Mouse (Mus musculus): ENCODE data around the gene Mif. TPM values are rescaled to one million over a fixed set of nuclear protein-coding genes. Genes with fewer than 3 reads are reported as not detected.

The Mif gene
- total and polyA plus RNA-seq, 3 experiments = 554 to 5,707 (median 1,557) TPM

DNA sequence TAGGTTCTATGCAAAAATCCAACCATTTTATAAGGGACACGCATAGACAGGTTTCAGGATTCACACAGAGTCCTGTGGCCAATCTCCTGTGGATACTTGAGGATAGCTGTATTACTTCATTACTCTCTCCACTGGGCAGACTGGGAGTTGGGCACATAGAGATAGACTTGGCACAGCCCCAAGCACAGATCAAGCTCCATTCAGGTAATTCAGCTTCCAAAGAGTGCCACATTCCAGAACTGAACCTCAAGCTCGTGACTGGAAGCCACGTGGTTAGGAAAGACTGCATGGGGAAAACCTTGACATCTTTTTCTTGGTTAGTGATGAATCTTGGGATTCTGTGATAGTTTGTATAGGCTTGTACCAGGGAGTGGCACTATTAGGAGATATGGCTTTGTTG is 18.8 kb upstream of the Mif start:
- H3K4me3 ChIP-seq (ENCODE audit: low read depth, low read length) = no peak overlapping the region
- no peak for DNase-seq (ENCODE audit: low spot score)
- TF ChIP-seq TAL1 (conservative IDR thresholded peaks at IDR 0.05; ENCODE audit: low read depth, low read length) (no peak), POLR2AphosphoS5 (IDR thresholded peaks at IDR 0.05; ENCODE audit: insufficient replicate concordance, low read depth, low read length) (no peak), GATA1 (IDR thresholded peaks at IDR 0.05; ENCODE audit: borderline replicate concordance, low read length) (no peak), GATA2 (IDR thresholded peaks at IDR 0.05; ENCODE audit: borderline replicate concordance, low read depth, low read length) (no peak), CTCF (IDR thresholded peaks at IDR 0.05; ENCODE audit: low read depth, low read length) (no peak)
- H3K4me1 ChIP-seq (ENCODE audit: insufficient read depth, low read depth, low read length) = no peaks in the 10 kb centered on the region
- no peak for ATAC-seq (ENCODE audit: extremely low read depth, insufficient number of reproducible peaks, low FRiP score, poor library complexity, severe bottlenecking)
- no peaks in the 10 kb centered on the region for H3K36me3 ChIP-seq (replicated peaks)
- peaks cover 35% of the 10 kb centered on the region for H3K27me3 ChIP-seq (ENCODE audit: insufficient read depth, low read length)
- no peaks in the 10 kb centered on the region for H3K9me3 ChIP-seq (replicated peaks)

DNA sequence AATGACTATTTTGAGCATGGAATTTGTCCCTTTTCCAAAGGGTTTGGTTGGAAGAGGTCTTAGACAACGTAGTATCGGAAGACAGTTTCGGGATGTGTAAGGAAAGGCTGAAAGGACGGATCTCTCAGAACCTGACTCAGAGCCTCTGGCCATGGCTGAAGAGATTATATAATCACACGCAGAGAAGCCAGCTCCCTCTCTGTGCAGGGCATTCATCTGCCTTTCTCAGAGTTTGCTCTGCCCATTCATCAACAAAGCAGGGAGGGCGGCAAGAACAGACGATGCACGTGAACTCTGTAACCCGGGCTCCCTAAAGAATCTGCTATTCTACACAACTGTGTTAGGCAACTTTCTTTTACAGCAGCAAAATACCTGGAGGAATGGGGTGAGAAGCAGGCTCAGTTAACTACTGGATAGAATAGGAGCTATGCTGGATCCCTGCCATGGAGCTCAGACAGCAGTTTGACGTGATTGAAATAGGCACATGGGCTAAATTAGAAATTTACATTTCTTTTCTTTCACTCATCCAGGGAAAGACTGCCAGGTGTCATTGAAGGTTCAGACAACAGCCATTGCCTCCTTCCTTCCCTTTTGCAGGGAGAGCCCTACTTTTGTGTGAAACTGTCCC is 13.6 kb upstream of the Mif start:
- DNase-seq (ENCODE audit: low spot score) = no peak
- ATAC-seq (ENCODE audit: extremely low read depth, insufficient number of reproducible peaks, low FRiP score, poor library complexity, severe bottlenecking) = no peak
- Histone ChIP-seq H3K36me3 (replicated peaks) (no peaks in the 10 kb centered on the region), H3K27me3 (ENCODE audit: insufficient read depth, low read length) (peaks cover 37% of the 10 kb centered on the region), H3K9me3 (replicated peaks) (no peaks in the 10 kb centered on the region), H3K4me3 (ENCODE audit: low read depth, low read length) (no peak overlapping the region), H3K4me1 (ENCODE audit: insufficient read depth, low read depth, low read length) (peaks cover 11% of the 10 kb centered on the region)
- TF ChIP-seq CTCF (IDR thresholded peaks at IDR 0.05; ENCODE audit: low read depth, low read length) (no peak), GATA1 (IDR thresholded peaks at IDR 0.05; ENCODE audit: borderline replicate concordance, low read length) (no peak)

DNA sequence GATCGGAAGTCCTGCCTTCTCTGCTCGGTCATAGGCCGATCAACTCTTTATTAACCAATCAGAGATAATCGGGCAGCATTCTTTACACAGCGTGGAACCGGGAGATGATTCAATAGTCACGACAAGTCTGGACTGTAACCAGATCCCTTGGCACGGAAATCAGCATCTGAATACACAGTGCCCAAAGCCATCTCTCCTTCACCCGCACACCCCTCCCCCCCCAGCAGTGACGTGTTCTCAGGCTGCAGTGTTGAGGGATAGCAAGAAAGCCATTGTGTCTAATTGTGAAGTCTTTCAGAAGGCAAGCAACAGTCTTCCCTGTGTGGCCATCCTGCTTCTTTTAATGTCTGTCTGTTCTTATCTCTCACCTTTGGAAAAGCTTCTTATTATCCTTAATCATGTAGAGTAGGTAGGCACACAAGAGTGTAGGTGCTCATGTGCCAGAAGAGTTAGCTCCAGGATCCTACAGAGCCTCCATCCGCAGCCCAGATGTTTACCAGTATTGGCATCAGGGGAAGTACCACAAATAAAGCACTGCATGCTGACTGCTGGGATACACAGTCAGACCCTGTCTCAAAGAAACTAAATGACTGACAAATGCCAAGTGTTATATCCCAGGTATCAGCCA is 13.0 kb upstream of the Mif start:
- H3K9me3 ChIP-seq (replicated peaks) = no peaks in the 10 kb centered on the region
- peak overlapping the region; percentile 18; the same call in 1 of the 2 replicates for H3K4me3 ChIP-seq (ENCODE audit: low read depth, low read length)
- no peaks in the 10 kb centered on the region for H3K36me3 ChIP-seq (replicated peaks)
- H3K4me1 ChIP-seq (ENCODE audit: insufficient read depth, low read depth, low read length) = peaks cover 11% of the 10 kb centered on the region
- DNase-seq (ENCODE audit: low spot score) = no peak
- no peak for TF ChIP-seq CTCF (IDR thresholded peaks at IDR 0.05; ENCODE audit: low read depth, low read length)
- TF ChIP-seq GATA2 (IDR thresholded peaks at IDR 0.05; ENCODE audit: borderline replicate concordance, low read depth, low read length) = no peak
- no peak for TF ChIP-seq TAL1 (conservative IDR thresholded peaks at IDR 0.05; ENCODE audit: low read depth, low read length)
- no peak for TF ChIP-seq GATA1 (IDR thresholded peaks at IDR 0.05; ENCODE audit: borderline replicate concordance, low read length)
- TF ChIP-seq POLR2AphosphoS5 (IDR thresholded peaks at IDR 0.05; ENCODE audit: insufficient replicate concordance, low read depth, low read length) = no peak
- H3K27me3 ChIP-seq (ENCODE audit: insufficient read depth, low read length) = peaks cover 43% of the 10 kb centered on the region
- ATAC-seq (ENCODE audit: extremely low read depth, insufficient number of reproducible peaks, low FRiP score, poor library complexity, severe bottlenecking) = peak; percentile 49; the same call in 1 of the 2 replicates

DNA sequence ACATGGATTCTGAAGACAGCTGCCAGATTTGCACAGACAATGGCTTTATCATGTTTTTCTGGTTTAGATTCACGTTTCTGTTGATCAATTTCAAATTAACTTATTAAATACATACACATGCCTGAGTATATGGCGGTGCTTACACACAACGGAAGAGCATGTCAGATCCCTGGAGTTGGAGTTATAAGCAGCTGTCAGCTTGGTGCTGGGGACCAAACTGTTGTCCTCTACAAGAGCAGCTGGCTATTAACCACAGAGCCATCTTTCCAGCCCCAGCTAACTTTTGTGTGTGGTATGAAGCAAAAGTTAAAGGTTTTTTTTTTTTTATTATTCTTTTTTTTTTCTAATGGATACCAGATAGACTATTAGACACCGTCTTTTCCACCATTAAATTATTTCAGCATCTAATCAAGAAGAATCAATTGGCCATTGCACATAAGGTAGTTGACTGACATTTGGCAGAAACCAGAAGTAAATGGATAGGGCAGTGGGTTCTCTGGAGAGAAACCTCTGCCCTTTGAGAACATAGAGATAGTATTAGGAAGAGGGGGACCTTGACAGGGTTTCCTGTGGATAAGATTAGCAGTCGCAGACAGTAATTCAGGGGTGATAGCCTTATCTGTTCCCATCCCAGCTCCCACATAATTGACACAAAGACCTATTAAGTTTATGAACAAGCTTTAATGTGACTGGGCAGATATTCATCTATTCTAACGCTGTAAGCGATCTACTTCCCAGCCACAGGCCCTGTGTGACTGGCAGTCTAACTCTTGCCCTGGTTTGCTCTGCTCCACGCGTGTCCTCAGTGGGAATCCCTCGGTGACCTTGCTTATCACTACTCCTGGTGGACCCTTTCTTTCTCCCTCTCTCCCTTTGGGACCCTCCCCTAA is 12.2 kb upstream of the Mif start:
- Histone ChIP-seq H3K9me3 (replicated peaks) (no peaks in the 10 kb centered on the region), H3K27me3 (ENCODE audit: insufficient read depth, low read length) (peaks cover 40% of the 10 kb centered on the region), H3K4me3 (ENCODE audit: low read depth, low read length) (peak overlapping the region; percentile 18; the same call in 1 of the 2 replicates), H3K36me3 (replicated peaks) (no peaks in the 10 kb centered on the region), H3K4me1 (ENCODE audit: insufficient read depth, low read depth, low read length) (peaks cover 11% of the 10 kb centered on the region)
- TF ChIP-seq POLR2AphosphoS5 (IDR thresholded peaks at IDR 0.05; ENCODE audit: insufficient replicate concordance, low read depth, low read length) = no peak
- no peak for TF ChIP-seq GATA2 (IDR thresholded peaks at IDR 0.05; ENCODE audit: borderline replicate concordance, low read depth, low read length)
- TF ChIP-seq TAL1 (conservative IDR thresholded peaks at IDR 0.05; ENCODE audit: low read depth, low read length) = no peak
- TF ChIP-seq GATA1 (IDR thresholded peaks at IDR 0.05; ENCODE audit: borderline replicate concordance, low read length) = no peak
- peak; percentile 28 for ATAC-seq (ENCODE audit: extremely low read depth, insufficient number of reproducible peaks, low FRiP score, poor library complexity, severe bottlenecking)
- DNase-seq (ENCODE audit: low spot score) = no peak

DNA sequence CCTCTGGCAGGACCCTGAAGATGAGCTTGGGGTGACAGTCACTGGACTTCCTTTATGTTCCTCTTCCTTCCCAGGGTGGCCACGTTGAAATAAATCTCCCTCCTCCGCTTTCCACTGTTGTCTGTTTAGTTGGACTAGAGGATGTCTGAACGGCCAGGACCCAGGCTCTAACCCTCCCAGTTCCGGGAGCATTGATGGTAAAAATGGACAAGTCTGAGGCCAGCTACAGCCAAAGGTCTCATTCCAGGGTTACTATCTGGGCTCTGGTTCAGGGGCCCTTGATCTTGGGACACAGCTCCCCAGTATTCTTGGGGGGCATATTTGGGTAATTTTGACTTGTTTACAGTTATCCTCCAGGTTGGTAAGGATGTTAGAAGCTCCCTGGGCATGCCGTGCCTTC is 1.5 kb upstream of the Mif start:
- ATAC-seq (ENCODE audit: extremely low read depth, insufficient number of reproducible peaks, low FRiP score, poor library complexity, severe bottlenecking) (no peak), DNase-seq (ENCODE audit: low spot score) (no peak)
- Histone ChIP-seq H3K9me3 (replicated peaks) (peaks cover 13% of the 10 kb centered on the region), H3K36me3 (replicated peaks) (peaks cover 27% of the 10 kb centered on the region), H3K27me3 (ENCODE audit: insufficient read depth, low read length) (0 out of 2 replicates have a peak, but pooled peaks cover 7% of the 10 kb centered on the region), H3K4me3 (ENCODE audit: low read depth, low read length) (no peak overlapping the region), H3K4me1 (ENCODE audit: insufficient read depth, low read depth, low read length) (peaks cover 31% of the 10 kb centered on the region)
- TF ChIP-seq CTCF (IDR thresholded peaks at IDR 0.05; ENCODE audit: low read depth, low read length) (no peak), POLR2AphosphoS5 (IDR thresholded peaks at IDR 0.05; ENCODE audit: insufficient replicate concordance, low read depth, low read length) (no peak), GATA2 (IDR thresholded peaks at IDR 0.05; ENCODE audit: borderline replicate concordance, low read depth, low read length) (no peak), TAL1 (conservative IDR thresholded peaks at IDR 0.05; ENCODE audit: low read depth, low read length) (no peak), GATA1 (IDR thresholded peaks at IDR 0.05; ENCODE audit: borderline replicate concordance, low read length) (no peak)

DNA sequence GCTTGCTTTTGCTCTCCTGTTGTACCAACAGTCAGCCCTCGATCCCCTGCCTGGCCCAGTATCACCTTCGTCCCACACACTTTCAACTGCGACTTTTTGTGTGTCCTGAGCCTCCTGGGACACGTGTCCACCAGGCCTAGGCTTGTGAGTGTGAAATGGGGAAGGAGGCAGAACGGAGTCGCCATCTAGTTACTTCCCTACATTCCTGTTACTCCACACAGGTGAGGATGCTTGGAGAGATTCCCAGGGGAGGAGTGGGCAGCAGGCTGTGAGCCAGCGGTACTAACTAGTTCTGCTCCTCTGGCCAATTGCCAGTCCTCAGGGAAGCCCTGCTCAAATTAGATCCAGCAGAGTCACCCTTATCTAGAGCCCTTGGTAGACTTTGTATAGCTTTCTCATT is 706 bp upstream of the Mif start:
- Histone ChIP-seq H3K36me3 (replicated peaks) (peaks cover 35% of the 10 kb centered on the region), H3K4me3 (ENCODE audit: low read depth, low read length) (peak overlapping the region; percentile 91; the same call in 1 of the 2 replicates), H3K27me3 (ENCODE audit: insufficient read depth, low read length) (0 out of 2 replicates have a peak, but pooled peaks cover under 1% of the 10 kb centered on the region), H3K9me3 (replicated peaks) (peaks cover 13% of the 10 kb centered on the region), H3K4me1 (ENCODE audit: insufficient read depth, low read depth, low read length) (peaks cover 34% of the 10 kb centered on the region)
- ATAC-seq (ENCODE audit: extremely low read depth, insufficient number of reproducible peaks, low FRiP score, poor library complexity, severe bottlenecking) = no peak
- no peak for DNase-seq (ENCODE audit: low spot score)
- no peak for TF ChIP-seq CTCF (IDR thresholded peaks at IDR 0.05; ENCODE audit: low read depth, low read length)
- TF ChIP-seq GATA2 (IDR thresholded peaks at IDR 0.05; ENCODE audit: borderline replicate concordance, low read depth, low read length) = no peak
- TF ChIP-seq GATA1 (IDR thresholded peaks at IDR 0.05; ENCODE audit: borderline replicate concordance, low read length) = no peak
- no peak for TF ChIP-seq POLR2AphosphoS5 (IDR thresholded peaks at IDR 0.05; ENCODE audit: insufficient replicate concordance, low read depth, low read length)
- TF ChIP-seq TAL1 (conservative IDR thresholded peaks at IDR 0.05; ENCODE audit: low read depth, low read length) = no peak
